Mouse (Mus musculus) cerebellum, postnatal 25 days (tissue): Measurements from ENCODE around the gene Rilpl1.
A peak's percentile ranks its signal among the peaks of the same experiment; 100 is the strongest.
"Not testable (repeated sequence)": the region's sequence is repeated elsewhere in the genome, so short reads cannot be mapped to it uniquely, and the experiment has no call there.

Source experiments
- DNase-seq, 2 experiments: peaks; one replicate each; pipeline ENCODE4 v3.0.0; 2021; ENCODE audit warnings: mixed read lengths in 2 of 2

The Rilpl1 gene

GRCm38 (mm10) chr5:124488885-124489284, 42.3 kb downstream of the Rilpl1 start:
- DNase-seq, result no peak

- no peak for DNase-seq
Measured at GRCm38 (mm10) chr5:124485654-124486053, 45.5 kb downstream of the Rilpl1 start.

- peak in 1 of 2 experiments; percentile 28 for DNase-seq
Measured at GRCm38 (mm10) chr5:124483655-124484396, 47.4 kb downstream of the Rilpl1 start.

- DNase-seq, result peak; percentile 94 to 95
Measured at GRCm38 (mm10) chr5:124482966-124483654, 48.1 kb downstream of the Rilpl1 start, which contains the start of gene Snrnp35. Gene Snrnp35, plus strand, starts transcription at chr5:124483134.

GRCm38 (mm10) chr5:124482436-124482965, 48.7 kb downstream of the Rilpl1 start:
- peak; percentile 37 to 64 for DNase-seq

- DNase-seq, result no peak
Measured at GRCm38 (mm10) chr5:124481714-124482113, 49.5 kb downstream of the Rilpl1 start.

GRCm38 (mm10) chr5:124480119-124480518, 51.1 kb downstream of the Rilpl1 start:
- no peak for DNase-seq

GRCm38 (mm10) chr5:124478873-124479204, 52.4 kb downstream of the Rilpl1 start:
- DNase-seq, result no peak

GRCm38 (mm10) chr5:124470591-124471171, 60.5 kb downstream of the Rilpl1 start:
- DNase-seq, result no peak

- DNase-seq, result no peak
Measured at GRCm38 (mm10) chr5:124469486-124469885, 61.7 kb downstream of the Rilpl1 start.

- no peak for DNase-seq
Measured at GRCm38 (mm10) chr5:124468365-124468764, 62.8 kb downstream of the Rilpl1 start.

GRCm38 (mm10) chr5:124467766-124468165, 63.4 kb downstream of the Rilpl1 start:
- no peak for DNase-seq

- no peak for DNase-seq
Measured at GRCm38 (mm10) chr5:124464905-124465304, 66.3 kb downstream of the Rilpl1 start.

GRCm38 (mm10) chr5:124463462-124463861, 67.7 kb downstream of the Rilpl1 start:
- no peak for DNase-seq

- DNase-seq, result no peak
Measured at GRCm38 (mm10) chr5:124462297-124463025, 68.7 kb downstream of the Rilpl1 start.

GRCm38 (mm10) chr5:124460922-124461321, 70.3 kb downstream of the Rilpl1 start:
- not testable (repeated sequence) for DNase-seq

- DNase-seq, result no peak
Measured at GRCm38 (mm10) chr5:124456762-124457161, 74.4 kb downstream of the Rilpl1 start.

- DNase-seq, result peak in 1 of 2 experiments; percentile 48
Measured at GRCm38 (mm10) chr5:124454082-124454419, 77.1 kb downstream of the Rilpl1 start.

- peak; percentile 71 to 73 for DNase-seq
Measured at GRCm38 (mm10) chr5:124453339-124454081, 77.7 kb downstream of the Rilpl1 start.

- peak; percentile 55 to 61 for DNase-seq
Measured at GRCm38 (mm10) chr5:124452494-124453228, 78.5 kb downstream of the Rilpl1 start.

GRCm38 (mm10) chr5:124450641-124451340, 80.4 kb downstream of the Rilpl1 start:
- DNase-seq, result no peak
